Mouse (Mus musculus) heart, adult 11 months (tissue): ENCODE measurements around the gene Slc15a3.
A peak's percentile ranks its signal among the peaks of the same experiment; 100 is the strongest.

Experiments used
- DNase-seq: peaks from one replicate; pipeline ENCODE4 v3.0.0; 2022

Gene Slc15a3

GRCm38 (mm10) chr19:10870676-10871075 is 31.1 kb downstream of the Slc15a3 start:
- DNase-seq, result no peak

DNA sequence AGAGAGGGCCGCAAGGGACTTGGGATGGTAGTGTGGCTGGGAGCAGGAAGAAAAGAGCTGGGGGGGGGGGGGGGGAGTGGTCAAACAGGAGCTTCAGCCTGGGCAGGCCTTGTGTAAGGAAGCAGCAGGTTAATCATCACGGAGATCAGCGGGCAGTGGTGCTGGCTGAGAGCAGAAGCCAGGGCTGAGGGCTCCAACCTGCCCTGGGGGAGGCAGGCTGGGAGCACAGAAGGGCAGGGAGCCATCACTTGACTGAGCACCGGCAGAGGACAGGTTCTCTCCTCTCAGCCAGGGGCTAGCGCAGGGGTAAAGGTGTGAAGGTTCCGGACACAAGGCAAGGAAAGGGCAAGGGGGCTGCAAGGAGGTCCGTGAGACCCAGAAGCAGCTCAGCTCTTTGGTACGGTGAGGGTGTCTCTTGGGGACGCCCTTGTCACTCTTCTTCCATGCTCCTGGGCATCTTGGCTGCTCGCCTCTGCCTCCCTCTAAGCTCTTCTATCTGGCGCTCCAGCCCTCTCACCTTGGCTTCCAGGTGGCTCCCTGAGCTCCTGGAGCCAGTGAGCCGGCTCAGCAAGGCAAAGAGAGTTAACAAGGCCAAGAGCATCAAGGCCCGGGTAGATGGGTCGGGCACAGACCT is 31.9 kb downstream of the Slc15a3 start:
- no peak for DNase-seq

DNA sequence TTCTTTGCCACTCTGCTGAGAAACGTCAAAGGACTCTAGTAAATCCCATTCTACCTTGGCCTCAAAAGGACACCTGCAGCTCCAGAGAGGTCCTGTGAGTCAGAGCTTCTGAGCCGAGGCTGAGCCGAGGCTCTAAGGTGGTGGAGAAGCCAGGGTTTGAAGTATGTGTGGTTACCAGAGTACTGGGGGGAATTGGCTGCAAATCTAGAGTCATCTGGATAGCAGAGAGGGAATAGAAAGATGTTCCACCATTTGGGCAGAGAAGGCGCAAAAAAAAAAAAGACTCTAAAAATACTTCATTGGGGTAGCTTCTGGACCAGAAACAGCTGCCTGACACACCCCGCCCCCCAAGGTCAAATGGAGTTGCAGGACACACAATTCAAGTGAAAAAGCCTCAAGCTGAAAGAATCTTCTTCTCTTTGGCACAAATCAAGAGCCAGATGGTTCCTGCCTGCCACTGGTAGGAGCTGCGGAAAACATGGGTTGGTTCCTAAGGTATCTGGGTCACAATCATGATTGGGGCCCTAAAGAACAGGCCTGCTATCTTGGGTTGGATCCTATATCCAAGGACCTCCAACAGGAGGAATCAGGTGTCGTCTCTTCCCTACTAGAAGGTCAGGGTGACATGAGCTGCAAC is 38.8 kb downstream of the Slc15a3 start:
- no peak for DNase-seq

GRCm38 (mm10) chr19:10880085-10880974 is 40.8 kb downstream of the Slc15a3 start:
- DNase-seq, result peak; percentile 98

DNA sequence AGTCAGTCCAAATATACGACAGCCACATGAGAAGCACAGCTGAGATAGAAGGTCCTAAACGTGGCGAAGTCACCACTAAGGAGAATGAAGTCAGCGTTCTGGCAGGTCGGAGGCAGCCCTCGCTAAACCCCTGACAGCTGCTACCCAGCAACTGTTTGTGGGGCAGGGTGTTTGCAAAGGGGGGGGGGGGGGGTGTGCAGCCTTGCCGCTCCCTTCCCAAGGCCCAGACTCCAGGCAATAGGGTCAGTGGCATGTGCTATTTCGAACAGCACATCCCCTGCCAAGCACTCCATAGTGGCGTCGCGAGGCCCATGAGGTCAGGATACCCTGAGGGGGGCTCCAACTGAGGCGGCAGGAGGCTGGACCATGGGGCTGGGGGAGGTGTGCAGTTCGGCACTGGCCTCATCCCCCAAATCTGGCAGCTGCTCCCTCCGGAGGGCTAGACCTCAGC is 41.5 kb downstream of the Slc15a3 start:
- no peak for DNase-seq

DNA sequence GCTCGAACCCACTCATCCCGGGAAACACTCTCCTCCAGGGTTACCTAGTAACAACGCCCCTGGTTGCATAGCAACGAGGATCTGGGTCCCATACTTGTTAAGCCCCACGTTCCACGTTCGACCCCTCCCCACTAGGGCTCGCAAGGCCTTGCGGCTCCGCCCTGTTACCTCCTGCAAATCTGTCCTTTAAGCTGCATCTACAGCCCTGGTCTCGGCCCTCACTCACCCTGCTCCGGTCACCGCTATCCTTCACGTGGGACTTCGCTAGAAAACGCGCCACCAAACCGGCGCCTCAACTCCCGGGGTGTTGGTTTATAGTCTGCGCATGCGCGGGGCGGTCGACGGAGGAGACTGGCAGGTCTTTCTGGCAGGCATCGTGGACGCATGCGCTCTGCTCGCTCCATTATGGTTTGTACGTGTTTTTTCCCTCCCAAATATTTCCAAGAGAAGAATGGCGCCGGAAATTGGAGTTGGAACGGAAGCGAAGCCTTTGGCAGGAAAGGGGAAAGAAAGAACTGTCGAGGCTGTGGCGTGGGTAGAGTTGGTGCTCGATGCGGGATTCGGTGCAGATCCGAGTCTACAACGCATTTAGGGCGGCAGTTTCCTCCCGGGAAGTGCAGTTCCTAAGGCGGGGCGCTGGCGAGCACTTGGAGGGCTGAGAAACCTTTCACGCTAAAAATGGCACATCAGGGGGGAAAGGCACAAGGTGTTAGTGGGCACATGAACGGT is 42.1 kb downstream of the Slc15a3 start, which contains the start of gene Tmem109:
TSS of gene Tmem109 (minus strand) at position 576 of the 729 bp plus-strand sequence.
- DNase-seq, result peak; percentile 99

GRCm38 (mm10) chr19:10892201-10892600 is 52.7 kb downstream of the Slc15a3 start:
- DNase-seq, result no peak

- DNase-seq, result peak; percentile 99
Observed at GRCm38 (mm10) chr19:10895016-10895528, 55.5 kb downstream of the Slc15a3 start, which contains the start of gene Prpf19. Gene Prpf19 (plus strand): TSS chr19:10895231.

DNA sequence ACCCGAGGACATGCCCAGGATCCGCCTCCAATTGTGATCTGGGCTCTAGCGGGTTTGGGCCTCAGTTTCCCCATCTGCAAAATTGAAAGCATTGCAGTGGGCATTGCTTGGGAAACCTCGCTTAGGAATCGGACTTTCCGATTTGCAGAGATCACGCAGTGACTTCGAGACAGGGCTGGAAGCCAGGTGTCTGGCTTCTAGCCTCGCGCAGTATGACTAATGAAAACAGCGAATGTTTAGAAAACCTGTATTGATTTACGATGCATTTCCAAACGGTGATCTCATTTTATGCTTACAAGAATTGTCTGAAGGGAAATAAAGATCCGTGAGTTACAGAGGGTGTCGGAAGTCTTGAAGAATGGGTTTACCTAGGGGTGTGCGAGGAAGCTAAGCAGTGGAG is 56.2 kb downstream of the Slc15a3 start:
- DNase-seq, result no peak

- DNase-seq, result no peak
Observed at GRCm38 (mm10) chr19:10896849-10897248, 57.3 kb downstream of the Slc15a3 start.

DNA sequence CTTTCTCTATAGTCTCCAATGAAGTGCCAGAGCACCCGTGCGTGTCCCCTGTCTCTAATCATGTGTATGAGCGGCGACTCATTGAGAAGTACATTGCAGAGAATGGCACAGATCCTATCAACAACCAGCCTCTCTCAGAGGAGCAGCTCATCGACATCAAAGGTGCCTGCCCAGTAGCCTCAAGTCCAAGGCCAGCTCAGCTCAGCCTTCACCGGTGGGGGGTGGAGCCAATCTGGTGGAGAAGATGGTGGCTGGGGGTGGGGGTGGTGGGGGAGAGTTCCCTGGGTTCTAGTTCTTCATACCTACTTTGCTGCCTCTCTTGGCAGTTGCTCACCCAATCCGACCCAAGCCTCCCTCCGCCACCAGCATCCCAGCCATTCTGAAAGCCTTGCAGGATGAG is 58.0 kb downstream of the Slc15a3 start:
- DNase-seq, result no peak

GRCm38 (mm10) chr19:10900315-10900714 is 60.8 kb downstream of the Slc15a3 start:
- DNase-seq, result peak; percentile 96

DNA sequence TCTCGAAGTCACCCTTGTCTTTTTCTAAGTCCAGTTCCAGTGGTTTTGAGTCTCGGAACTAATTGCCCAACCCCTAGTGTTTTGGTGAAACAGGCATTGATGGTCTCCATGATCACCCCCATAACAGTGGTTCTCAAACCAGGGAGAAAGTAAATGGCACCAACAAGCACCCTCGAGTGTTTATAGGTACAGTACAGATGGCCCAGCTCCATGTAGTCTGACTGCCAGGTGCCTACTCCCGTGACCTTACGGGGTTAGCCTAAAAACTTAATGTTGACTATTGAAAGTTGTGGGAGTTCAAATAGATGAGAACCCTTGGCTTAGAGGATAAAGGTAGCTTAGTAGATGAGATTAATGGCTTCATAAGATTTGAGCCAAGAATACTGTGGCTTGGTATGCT is 61.5 kb downstream of the Slc15a3 start:
- DNase-seq, result peak; percentile 78

DNA sequence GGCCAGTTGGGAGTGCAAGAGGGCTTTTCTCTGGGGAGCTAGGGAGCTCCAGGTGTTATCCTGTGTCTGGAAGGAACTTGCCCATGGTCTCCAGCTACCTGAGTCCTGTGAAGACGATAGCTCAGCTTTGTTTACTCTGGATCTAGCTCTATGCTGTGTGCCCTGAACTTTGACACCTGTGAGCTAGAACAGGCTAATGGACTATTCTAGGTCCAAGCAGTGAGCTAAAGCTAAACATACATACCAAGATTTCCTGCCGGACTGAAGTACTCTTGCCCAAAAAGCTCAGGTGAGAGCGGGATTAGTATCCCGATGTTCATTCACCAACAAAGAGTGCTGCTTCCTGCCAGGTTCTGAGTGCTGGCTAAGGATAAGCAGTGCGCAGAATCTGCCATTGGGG is 65.0 kb downstream of the Slc15a3 start:
- no peak for DNase-seq

DNA sequence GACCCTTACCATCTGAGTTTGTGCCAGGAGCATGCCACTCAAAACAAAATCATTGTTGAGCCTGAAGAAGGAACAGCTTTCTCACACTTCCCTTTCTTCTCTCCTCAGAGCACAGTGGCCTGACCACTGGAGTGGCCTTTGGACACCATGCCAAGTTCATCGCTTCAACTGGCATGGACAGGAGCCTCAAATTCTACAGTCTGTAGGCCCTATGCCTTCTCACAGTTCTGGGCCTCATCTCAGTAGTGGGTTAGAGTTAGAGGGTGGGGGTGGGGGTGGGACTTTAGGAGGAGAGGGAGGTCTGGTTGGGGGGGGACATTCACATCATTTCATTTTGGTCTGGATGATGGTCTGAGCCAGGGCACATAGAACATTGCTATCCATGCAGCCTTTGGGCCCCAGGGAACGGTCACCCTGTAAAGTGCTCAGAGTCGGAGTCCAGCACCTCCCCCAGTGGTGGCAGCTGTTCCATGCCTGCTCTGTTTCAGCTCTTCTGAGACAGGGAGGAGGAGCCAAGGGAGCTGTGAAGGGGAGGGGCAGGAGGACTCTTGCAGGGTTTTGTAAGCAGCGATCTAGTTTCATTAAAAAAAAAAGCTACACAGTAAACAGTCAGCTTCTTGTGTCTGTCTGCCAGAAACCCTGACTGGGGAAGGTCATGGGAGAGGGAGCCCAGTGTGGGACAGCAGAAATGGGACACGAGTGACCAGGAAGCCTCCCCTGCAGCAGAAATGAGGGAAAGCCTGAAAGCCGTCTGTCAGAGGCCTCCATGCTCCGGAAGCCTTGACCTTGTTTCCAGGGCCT is 65.6 kb downstream of the Slc15a3 start:
- peak; percentile 99 for DNase-seq

DNA sequence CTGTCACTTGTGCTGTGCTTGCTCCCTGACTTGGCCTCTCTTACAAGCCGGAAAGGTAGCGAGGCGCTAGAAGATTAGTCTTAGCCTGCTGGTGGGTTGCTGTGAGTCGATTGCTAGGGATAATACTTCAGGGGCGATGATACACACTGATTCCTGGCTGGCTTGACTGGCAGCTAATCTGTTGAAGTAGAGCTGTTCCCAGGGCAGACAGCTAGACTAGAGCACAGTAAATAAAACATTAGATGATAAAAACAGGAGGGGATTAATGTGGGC is 66.1 kb downstream of the Slc15a3 start:
- DNase-seq, result no peak

- DNase-seq, result no peak
Observed at GRCm38 (mm10) chr19:10907891-10908290, 68.4 kb downstream of the Slc15a3 start.
